Mouse (Mus musculus) liver, embryonic 16.5 days (tissue): Measurements from ENCODE around the gene Cfhr2. TPM values are rescaled to one million over a fixed set of nuclear protein-coding genes. Genes with fewer than 3 reads are reported as not detected.
"Not testable (repeated sequence)": the region's sequence is repeated elsewhere in the genome, so short reads cannot be mapped to it uniquely, and the experiment has no call there.

ENCODE experiments used
- ATAC-seq: fragments of 200-750 bp; cut with Nextera tagmentation; 2 replicates; pipeline ENCODE4 v1.8.0; 2017; ENCODE audit warnings: low read depth, mild to moderate bottlenecking, moderate number of reproducible peaks, moderate library complexity
- H3K27ac ChIP-seq: fragments of 300-500 bp; sonication (generic); 2 replicates; pipeline ENCODE4 v1.5.1; 2014; ENCODE audit warnings: mild to moderate bottlenecking, low read length
- H3K27me3 ChIP-seq: fragments of 300-500 bp; sonication (generic); 2 replicates; pipeline ENCODE4 v1.6.1; 2014; ENCODE audit warnings: low read depth, low read length, mixed read lengths; ENCODE audit not compliant: control insufficient read depth, insufficient read depth
- H3K36me3 ChIP-seq: fragments of 300-500 bp; sonication (generic); 2 replicates; pipeline ENCODE4 v1.6.1; 2014; ENCODE audit warnings: mild to moderate bottlenecking; ENCODE audit not compliant: control insufficient read depth, insufficient read depth
- H3K4me1 ChIP-seq: fragments of 300-500 bp; sonication (generic); 2 replicates; pipeline ENCODE4 v1.6.1; 2014; ENCODE audit warnings: low read depth, low read length, mixed read lengths; ENCODE audit not compliant: control insufficient read depth
- H3K4me2 ChIP-seq: fragments of 300-500 bp; sonication (generic); 2 replicates; pipeline ENCODE4 v1.6.1; 2014; ENCODE audit warnings: low read depth, low read length, mixed read lengths
- H3K4me3 ChIP-seq: fragments of 300-500 bp; sonication (generic); 2 replicates; pipeline ENCODE4 v1.5.1; 2014; ENCODE audit warnings: low read depth, mild to moderate bottlenecking, low read length
- H3K9ac ChIP-seq: fragments of 300-500 bp; sonication (generic); 2 replicates; pipeline ENCODE4 v1.6.1; 2014; ENCODE audit warnings: low read depth, low read length
- H3K9me3 ChIP-seq: fragments of 300-500 bp; sonication (generic); replicated peaks from 2 replicates; pipeline ENCODE4 v1.6.1; 2016; ENCODE audit warnings: low read length; ENCODE audit not compliant: control insufficient read depth
- WGBS: fragments of 180-500 bp; shearing (Covaris S2); extraction: QIAGEN DNeasy Blood & Tissue Kit; methylation state at CpG from one replicate; pipeline ENCODE4 v1.1.7; 2014; ENCODE audit not compliant: insufficient replicate concordance; 5-methylcytosine and 5-hydroxymethylcytosine counted together
- polyA plus RNA-seq: library from polyadenylated mRNA; unstranded; fragments of >200 nt; fragmentation: Nextera tagmentation; extraction: Ambion mirVana; gene quantifications from 2 replicates; pipeline ENCODE4 v1.2.1, GENCODE M21; 2015

Cfhr2 gene
- 43.5 and 51.4 TPM in 2 replicates for polyA plus RNA-seq

- Histone ChIP-seq H3K4me2 (no peak within 1 kb of the TSS), H3K9me3 (no peaks in the 10 kb centered on the region), H3K4me3 (0 out of 2 replicates have a peak within 1 kb of the TSS, but pooled peaks have one; percentile 24), H3K36me3 (no peaks in the 10 kb centered on the region), H3K27me3 (no peaks in the 10 kb centered on the region), H3K27ac (no peak within 1 kb of the TSS), H3K4me1 (no peaks in the 10 kb centered on the region), H3K9ac (no peak within 1 kb of the TSS)
- ATAC-seq = peak; percentile 50; the same call in 1 of the 2 replicates
- WGBS = 42% methylated on average over 1 of the region's 1 CpGs
Measured at GRCm38 (mm10) chr1:139858548-139858947, at the start of gene Cfhr2. Cfhr2 (minus strand) TSS chr1:139858702.

- Histone ChIP-seq H3K4me2 (no peak overlapping the region), H3K27ac (no peak overlapping the region), H3K36me3 (no peaks in the 10 kb centered on the region), H3K4me3 (no peak overlapping the region), H3K9ac (no peak overlapping the region), H3K27me3 (no peaks in the 10 kb centered on the region), H3K9me3 (no peaks in the 10 kb centered on the region), H3K4me1 (no peaks in the 10 kb centered on the region)
- ATAC-seq = no peak
Measured at GRCm38 (mm10) chr1:139863751-139864150, 5.2 kb upstream of the Cfhr2 start.

DNA sequence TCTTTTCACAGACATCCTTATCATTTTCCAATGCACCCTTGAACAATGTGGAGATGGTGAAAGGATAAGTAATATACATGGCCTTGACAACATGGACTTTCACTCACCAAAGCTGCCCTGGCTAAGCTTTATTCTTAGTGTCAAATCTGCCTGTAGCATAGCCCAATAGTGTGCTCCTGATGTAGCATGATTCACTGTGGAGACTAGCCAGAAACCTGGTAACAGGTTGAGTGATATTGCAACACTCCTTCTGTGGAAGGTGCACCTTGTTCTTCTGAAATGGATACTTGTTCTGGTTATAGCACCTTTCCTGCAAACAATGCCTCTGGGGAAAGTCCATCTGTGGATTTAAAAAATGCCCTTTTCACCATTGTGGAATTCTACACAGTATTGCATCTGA lies 1.7 kb upstream of the Cfhr2 start:
- H3K4me2 ChIP-seq = no peak overlapping the region
- H3K27ac ChIP-seq = no peak overlapping the region
- peak; percentile 43; the same call in 1 of the 2 replicates for ATAC-seq
- no peak overlapping the region for H3K9ac ChIP-seq
- no peaks in the 10 kb centered on the region for H3K27me3 ChIP-seq
- H3K36me3 ChIP-seq = no peaks in the 10 kb centered on the region
- H3K4me1 ChIP-seq = no peaks in the 10 kb centered on the region
- H3K4me3 ChIP-seq = no peak overlapping the region
- H3K9me3 ChIP-seq = no peaks in the 10 kb centered on the region

DNA sequence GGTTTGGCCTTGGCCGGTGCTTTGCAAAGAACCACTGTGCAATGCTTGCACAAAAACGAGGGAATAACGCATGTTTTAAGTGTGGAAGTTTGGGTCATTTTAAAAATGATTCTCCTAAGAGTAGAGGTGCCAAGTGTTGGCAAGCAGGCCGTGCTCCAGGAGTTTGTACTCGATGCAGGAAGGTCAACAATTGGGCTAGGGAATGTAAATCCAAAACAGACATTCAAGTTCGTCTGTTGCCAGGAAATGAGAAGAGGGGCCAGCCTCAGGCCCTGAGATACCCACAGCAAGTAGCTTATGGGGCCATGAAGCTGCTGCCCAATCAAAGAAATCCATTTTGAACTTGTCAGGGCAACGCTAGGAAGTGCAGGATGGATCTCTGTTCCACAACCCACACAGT lies 18.8 kb downstream of the Cfhr2 start:
- Histone ChIP-seq H3K27me3 (no peaks in the 10 kb centered on the region), H3K9ac (no peak overlapping the region), H3K36me3 (no peaks in the 10 kb centered on the region), H3K4me1 (no peaks in the 10 kb centered on the region), H3K9me3 (no peaks in the 10 kb centered on the region), H3K4me3 (no peak overlapping the region), H3K4me2 (no peak overlapping the region), H3K27ac (no peak overlapping the region)
- 49% methylated on average over 7 of the region's 7 CpGs for WGBS
- ATAC-seq = no peak

GRCm38 (mm10) chr1:139839290-139839689 lies 19.2 kb downstream of the Cfhr2 start:
- Histone ChIP-seq H3K4me2 (no peak overlapping the region), H3K4me1 (no peaks in the 10 kb centered on the region), H3K9me3 (no peaks in the 10 kb centered on the region), H3K27ac (no peak overlapping the region), H3K27me3 (no peaks in the 10 kb centered on the region), H3K36me3 (no peaks in the 10 kb centered on the region), H3K9ac (no peak overlapping the region), H3K4me3 (no peak overlapping the region)
- 70% methylated on average over 2 of the region's 2 CpGs for WGBS
- ATAC-seq = no peak

- no peaks in the 10 kb centered on the region for H3K27me3 ChIP-seq
- ATAC-seq = no peak
- no peak overlapping the region for H3K4me3 ChIP-seq
- H3K9me3 ChIP-seq = no peaks in the 10 kb centered on the region
- no peaks in the 10 kb centered on the region for H3K36me3 ChIP-seq
- no peak overlapping the region for H3K4me2 ChIP-seq
- no peak overlapping the region for H3K27ac ChIP-seq
- H3K4me1 ChIP-seq = no peaks in the 10 kb centered on the region
- no peak overlapping the region for H3K9ac ChIP-seq
Measured at GRCm38 (mm10) chr1:139808594-139808993, 49.9 kb downstream of the Cfhr2 start.

GRCm38 (mm10) chr1:139781143-139781542 lies 77.4 kb downstream of the Cfhr2 start, which contains the start of gene Gm4788:
Gm4788 (minus strand) TSS chr1:139781243.
- H3K4me3 ChIP-seq = no peak within 1 kb of the TSS
- H3K4me1 ChIP-seq = no peaks in the 10 kb centered on the region
- no peak for ATAC-seq
- no peaks in the 10 kb centered on the region for H3K27me3 ChIP-seq
- no peaks in the 10 kb centered on the region for H3K9me3 ChIP-seq
- H3K4me2 ChIP-seq = no peak within 1 kb of the TSS
- WGBS = 73% methylated on average over 1 of the region's 1 CpGs
- H3K27ac ChIP-seq = no peak within 1 kb of the TSS
- H3K36me3 ChIP-seq = no peaks in the 10 kb centered on the region
- no peak within 1 kb of the TSS for H3K9ac ChIP-seq

DNA sequence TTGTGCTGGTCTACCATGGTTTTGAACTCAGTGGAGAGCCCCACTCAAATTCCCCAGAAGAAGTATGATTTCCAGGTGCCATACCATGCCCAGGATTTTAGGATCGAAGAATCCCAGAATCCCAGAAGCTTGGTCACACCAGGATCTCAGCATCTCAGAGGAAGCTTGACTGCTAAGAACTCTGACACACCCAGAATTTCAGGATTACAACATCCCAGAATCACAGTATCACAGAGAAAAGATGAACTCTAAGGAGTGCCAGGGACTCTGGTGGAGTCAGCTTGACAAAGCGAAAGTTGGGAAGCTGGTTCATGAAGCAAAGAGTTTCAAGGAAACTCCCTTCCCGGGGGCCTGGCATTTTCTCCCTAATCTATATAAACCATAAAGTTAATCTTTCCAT lies 88.6 kb downstream of the Cfhr2 start:
- ATAC-seq, H3K9ac ChIP-seq, H3K4me2 ChIP-seq, H3K9me3 ChIP-seq, H3K27ac ChIP-seq, H3K4me3 ChIP-seq, H3K4me1 ChIP-seq, H3K27me3 ChIP-seq, H3K36me3 ChIP-seq: not testable (repeated sequence)
- WGBS = 72% methylated on average over 3 of the region's 3 CpGs
